Mouse (Mus musculus) telencephalon, adult 2 months (tissue): ENCODE measurements around the gene Rarb.
"Not testable (repeated sequence)": the region's sequence is repeated elsewhere in the genome, so short reads cannot be mapped to it uniquely, and the experiment has no call there.

Source experiments
- DNase-seq: peaks from one replicate; pipeline ENCODE4 v3.0.0-alpha.2; 2011; ENCODE audit warnings: low read depth, low spot score

Gene Rarb

GRCm38 (mm10) chr14:16818602-16819250 lies at the start of gene Rarb:
Gene Rarb (minus strand): TSS chr14:16819156.
- DNase-seq: no peak

- DNase-seq: no peak
Observed at GRCm38 (mm10) chr14:16842036-16842435, 23.1 kb upstream of the Rarb start.

GRCm38 (mm10) chr14:16841597-16841989 lies 22.6 kb upstream of the Rarb start:
- no peak for DNase-seq

GRCm38 (mm10) chr14:16840951-16841596 lies 22.1 kb upstream of the Rarb start:
- DNase-seq: peak; percentile 43

- no peak for DNase-seq
Observed at GRCm38 (mm10) chr14:16840135-16840534, 21.2 kb upstream of the Rarb start.

- no peak for DNase-seq
Observed at GRCm38 (mm10) chr14:16815096-16815741, 3.7 kb downstream of the Rarb start.

GRCm38 (mm10) chr14:16806155-16806554 lies 12.8 kb downstream of the Rarb start:
- DNase-seq: no peak

GRCm38 (mm10) chr14:16790161-16790560 lies 28.8 kb downstream of the Rarb start:
- DNase-seq: no peak

- DNase-seq: no peak
Observed at GRCm38 (mm10) chr14:16781942-16782541, 36.9 kb downstream of the Rarb start.

GRCm38 (mm10) chr14:16776723-16777381 lies 42.1 kb downstream of the Rarb start:
- no peak for DNase-seq

- DNase-seq: no peak
Observed at GRCm38 (mm10) chr14:16772927-16773326, 46.0 kb downstream of the Rarb start.

- DNase-seq: no peak
Observed at GRCm38 (mm10) chr14:16765891-16766290, 53.1 kb downstream of the Rarb start.

- DNase-seq: no peak
Observed at GRCm38 (mm10) chr14:16762773-16763172, 56.2 kb downstream of the Rarb start.

GRCm38 (mm10) chr14:16758773-16759434 lies 60.1 kb downstream of the Rarb start:
- DNase-seq: no peak

GRCm38 (mm10) chr14:16755601-16756000 lies 63.4 kb downstream of the Rarb start:
- not testable (repeated sequence) for DNase-seq

GRCm38 (mm10) chr14:16752648-16753047 lies 66.3 kb downstream of the Rarb start:
- no peak for DNase-seq

GRCm38 (mm10) chr14:16746982-16747578 lies 71.9 kb downstream of the Rarb start:
- DNase-seq: peak; percentile 63

GRCm38 (mm10) chr14:16740982-16741739 lies 77.8 kb downstream of the Rarb start:
- peak; percentile 84 for DNase-seq

- DNase-seq: peak; percentile 85
Observed at GRCm38 (mm10) chr14:16738538-16738937, 80.4 kb downstream of the Rarb start.

- DNase-seq: no peak
Observed at GRCm38 (mm10) chr14:16737781-16738180, 81.2 kb downstream of the Rarb start.
